Mouse (Mus musculus): ENCODE data around the gene Socs3.

Gene Socs3

DNA sequence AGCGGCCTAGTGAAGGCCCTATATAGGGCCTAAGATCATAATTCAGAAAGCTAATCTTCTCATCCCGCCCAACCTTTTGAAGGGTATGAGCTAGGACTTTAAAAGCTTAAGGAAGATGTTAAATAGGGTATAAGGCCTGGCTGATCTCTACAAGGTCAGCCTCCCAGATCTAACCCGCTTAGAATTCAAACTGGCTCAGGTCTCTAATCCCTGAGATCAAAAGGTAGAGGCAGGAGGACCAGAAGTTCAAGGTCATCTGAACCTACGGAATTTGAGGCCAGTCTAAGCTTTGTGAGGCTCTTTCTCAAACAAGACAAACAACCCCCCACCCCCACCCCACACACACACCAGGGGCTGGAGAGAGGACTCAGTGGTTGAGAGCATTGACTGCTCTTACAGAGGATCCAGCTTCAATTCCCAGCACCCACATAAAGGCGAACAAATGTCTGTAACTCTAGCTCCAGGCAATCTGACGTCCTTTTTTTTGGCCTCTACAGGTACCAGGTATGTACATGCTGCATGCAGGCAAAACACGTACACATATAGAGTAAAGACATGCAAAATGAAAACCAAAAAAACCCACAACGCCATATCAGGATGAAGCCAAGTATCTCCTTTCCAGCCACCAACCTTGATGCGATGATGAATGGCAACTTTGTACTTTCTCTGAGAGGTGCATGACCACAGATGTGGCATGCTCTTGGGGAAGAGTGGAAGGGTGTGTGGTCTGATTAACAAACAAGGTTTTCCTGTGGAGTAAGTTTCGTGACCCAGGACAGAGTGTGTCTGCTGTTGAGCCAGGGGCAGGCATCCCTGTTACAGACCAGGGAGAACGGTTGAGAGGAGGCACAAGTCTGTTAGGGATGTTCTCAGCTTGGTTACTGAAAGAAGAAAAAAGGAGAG is 3.1 kb upstream of the Socs3 start:
- no peak for DNase-seq (ENCODE audit: low read depth)

DNA sequence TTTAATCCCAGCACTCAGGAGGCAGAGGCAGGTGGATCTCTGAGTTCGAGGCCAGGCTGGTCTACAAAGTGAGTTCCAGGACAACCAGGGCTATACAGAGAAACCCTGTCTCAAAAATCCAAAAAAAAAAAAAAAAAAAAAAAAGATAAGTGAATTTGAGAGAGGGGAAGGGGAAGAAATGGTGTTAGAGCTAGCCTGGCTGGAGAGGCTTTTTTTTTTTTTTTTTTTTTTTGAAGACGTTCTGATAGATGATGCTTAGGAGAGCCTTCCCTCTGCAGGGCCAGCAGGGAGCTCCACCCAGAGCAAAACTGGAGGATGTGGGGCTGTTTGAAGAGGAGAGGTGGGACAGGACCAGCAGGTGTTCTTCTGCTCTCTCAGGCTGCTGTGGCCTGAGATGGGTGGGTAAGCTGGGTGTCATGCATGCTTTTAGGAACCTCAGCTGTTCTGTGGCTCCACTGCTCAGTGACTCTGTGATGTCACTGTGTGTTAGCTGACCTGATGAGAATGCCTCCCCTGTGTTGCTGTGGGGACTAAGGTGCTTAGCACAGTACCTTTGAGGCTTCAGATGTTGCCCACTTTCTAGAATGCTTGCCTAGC is 1.9 kb upstream of the Socs3 start:
- no peak for DNase-seq (ENCODE audit: low read depth)

DNA sequence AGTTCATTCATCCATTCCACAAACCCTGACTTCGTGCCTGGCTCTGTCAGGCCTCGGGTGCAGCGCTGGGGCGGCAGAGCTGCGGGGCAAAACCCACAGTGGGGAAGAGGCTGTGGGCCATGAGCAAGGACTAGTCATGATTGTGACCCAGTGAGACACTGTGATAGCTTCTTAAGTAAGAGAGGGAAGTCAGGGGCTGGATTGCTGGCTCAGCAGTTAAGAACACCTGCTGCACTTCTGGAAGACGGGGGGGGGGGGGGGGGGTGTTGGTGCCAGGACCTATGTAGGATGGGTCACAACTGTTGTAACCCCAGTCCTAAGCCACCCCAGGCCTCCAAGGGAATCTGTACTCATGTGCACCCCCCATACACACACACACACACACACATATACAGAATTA is 1.3 kb upstream of the Socs3 start:
- DNase-seq (ENCODE audit: low read depth) = no peak

DNA sequence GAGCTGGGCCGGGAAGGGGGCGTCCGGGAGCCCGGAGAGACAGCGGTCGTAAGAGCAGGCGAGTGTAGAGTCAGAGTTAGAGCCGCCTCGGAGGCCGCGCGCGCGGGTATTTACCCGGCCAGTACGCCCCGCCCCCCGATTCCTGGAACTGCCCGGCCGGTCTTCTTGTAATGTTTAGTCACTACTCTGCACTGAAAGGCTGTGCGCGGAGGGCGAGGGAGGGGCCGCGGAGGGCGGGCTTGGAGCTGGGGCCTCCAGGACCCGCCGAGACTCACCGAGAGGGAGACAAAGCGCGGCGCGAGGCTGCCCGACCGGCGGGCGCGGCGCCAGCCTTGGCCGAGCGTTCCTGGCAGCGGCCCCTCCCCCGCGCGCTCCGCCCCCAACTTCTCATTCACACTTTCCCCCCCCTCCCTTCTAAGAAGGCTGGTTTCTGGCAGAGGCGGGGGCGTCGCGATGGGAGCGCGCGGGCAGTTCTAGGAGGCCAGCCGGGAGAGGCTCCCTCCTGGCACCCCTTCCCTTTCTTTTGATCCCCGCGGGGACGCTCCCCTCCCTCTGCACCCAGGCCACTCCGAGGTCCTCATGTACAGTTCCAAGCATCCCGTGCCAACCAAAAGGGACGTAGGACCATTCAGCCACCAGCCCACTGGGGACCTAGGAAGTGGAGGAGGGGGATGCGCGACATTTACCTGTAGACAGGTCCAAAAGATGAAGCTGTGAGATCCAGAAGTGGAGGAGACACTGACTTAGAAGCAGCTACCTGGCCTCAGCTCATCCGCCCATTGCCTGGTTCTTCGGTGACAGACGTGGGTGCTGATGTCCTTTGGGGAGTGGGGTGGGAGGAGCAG is 525 bp downstream of the Socs3 start:
- peak; percentile 84 for DNase-seq (ENCODE audit: low read depth)

DNA sequence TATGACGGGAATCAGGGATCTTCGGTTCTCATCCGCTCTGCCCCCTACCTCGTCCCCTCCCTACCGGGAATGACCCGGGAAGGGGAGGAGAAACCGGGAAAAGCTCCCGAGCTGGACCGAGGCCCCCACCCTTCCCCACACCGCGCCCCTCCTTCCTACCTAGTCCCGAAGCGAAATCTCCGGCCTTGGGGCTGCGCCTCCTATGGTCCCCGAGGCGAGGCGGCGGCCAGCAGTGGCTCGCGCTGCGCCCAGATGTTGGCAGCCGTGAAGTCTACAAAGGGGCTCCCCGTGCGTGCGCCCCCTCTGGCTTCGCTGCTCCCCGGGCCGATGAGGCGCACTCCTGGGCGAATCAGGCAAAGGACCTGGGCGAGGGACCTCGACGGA is 1.1 kb downstream of the Socs3 start:
- DNase-seq (ENCODE audit: low read depth) = no peak

DNA sequence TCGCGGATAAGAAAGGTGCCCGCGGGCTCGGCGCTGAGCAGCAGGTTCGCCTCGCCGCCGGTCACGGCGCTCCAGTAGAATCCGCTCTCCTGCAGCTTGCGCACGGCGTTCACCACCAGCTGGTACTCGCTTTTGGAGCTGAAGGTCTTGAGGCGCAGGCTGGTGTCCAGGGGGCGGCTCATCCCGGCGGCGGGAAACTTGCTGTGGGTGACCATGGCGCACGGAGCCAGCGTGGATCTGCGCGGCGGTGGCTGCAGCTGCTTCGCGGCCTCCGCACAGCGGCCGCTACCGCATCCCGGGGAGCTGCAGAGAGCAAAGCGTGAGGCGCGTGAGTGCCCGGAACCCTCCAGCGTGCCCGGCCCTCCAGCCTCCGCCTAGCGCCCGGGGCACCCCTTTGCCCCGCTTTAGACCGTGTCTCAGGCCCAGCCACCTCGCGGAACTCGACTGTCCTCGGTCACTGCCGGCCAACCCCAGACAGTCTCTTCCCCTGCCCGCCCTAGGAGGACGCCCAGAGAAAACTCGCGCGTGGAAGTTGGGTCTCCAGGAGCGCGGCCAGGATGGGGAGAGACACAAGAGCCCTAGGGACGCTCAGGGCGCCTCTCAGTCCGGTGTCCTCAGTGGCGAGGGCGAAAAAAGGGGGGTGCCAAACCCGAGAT is 1.7 kb downstream of the Socs3 start:
- DNase-seq (ENCODE audit: low read depth) = no peak

DNA sequence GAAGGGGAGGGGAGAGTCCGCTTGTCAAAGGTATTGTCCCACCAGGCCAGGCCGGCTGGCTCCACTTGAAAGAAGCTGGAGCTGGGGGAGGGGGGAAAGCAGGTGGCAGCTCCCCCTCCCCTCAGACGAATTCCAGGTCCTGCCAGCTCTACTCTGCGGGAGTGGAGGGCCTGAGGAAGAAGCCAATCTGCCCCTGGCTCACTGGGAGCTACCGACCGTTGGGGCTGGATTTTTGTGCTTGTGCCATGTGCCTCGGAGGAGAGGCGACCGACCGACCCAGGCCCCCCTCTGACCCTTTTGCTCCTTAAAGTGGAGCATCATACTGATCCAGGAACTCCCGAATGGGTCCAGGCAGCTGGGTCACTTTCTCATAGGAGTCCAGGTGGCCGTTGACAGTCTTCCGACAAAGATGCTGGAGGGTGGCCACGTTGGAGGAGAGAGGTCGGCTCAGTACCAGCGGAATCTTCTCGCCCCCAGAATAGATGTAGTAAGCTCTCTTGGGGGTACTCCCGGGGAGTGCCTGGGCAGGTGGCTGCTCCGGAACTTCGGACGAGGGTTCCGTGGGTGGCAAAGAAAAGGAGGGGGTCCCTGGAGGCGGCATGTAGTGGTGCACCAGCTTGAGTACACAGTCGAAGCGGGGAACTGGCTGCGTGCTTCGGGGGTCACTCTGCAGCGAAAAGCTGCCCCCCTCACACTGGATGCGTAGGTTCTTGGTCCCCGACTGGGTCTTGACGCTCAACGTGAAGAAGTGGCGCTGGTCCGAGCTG is 2.4 kb downstream of the Socs3 start:
- DNase-seq (ENCODE audit: low read depth) = no peak

DNA sequence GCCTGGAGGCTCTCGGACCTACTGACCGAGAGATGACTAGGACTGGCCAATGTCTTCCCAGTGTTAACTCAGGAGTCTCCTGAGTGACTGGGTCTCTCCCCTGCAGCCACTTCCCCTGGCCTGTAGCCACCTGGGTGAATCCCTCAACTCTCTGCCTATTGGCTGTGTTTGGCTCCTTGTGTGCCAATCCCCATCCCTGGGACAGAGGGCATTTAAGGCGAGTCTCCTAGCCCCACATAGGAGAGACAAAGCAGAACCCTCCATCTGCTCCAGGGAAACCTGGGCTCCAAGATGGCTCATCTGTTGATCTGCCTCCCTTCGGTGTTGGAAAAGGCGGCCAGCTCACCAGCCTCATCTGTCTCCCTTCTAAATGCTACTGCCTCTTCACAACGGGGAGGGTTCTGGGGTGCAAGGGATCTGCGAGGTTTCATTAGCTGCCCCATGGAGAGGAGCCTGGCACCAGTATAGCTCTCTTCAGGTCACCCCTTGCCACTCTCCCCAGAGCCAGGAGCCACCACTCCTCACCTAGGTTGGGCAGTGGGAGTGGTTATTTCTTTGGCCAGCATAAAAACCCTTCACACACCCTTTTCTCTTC is 3.2 kb downstream of the Socs3 start:
- no peak for DNase-seq (ENCODE audit: low read depth)

DNA sequence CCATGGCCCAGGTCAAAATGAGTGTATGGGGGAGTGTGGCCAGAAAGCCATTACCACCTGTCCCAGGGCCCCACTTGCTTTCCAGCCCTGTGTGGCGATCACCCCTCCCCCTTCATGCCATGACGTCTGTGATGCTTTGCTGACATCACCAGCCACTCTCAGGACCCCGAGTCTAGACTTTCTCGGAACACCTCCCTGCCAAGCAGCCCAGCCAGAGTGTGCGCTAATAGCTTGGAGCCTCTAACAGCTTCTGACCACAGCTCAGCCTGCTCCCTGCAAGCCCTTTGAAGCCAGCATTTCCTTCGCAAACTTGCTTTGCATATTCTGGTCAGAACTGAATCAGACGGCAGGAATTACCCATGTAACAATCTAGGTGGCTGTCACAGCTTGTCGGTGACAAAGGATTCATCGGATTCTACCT is 4.3 kb downstream of the Socs3 start:
- DNase-seq (ENCODE audit: low read depth) = no peak

DNA sequence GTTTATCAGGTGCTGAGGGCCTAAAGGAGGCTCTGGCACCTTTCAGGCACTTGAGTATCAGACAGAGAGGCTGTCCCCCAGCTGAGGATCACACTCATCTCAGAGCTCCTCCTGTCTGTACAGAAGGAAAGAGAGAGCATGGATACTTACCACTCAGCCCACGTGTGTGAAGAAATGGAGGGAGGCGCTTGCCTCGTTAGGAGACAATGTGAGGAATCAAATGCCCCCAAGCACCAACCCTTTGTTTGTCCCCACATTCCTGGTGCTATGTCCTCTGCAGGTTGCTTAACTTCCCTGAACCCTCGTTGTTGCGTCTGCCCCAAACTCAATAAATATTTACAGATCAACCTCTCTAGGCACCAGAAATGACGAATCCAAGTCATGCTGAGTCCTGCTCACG is 4.8 kb downstream of the Socs3 start:
- DNase-seq (ENCODE audit: low read depth) = no peak

DNA sequence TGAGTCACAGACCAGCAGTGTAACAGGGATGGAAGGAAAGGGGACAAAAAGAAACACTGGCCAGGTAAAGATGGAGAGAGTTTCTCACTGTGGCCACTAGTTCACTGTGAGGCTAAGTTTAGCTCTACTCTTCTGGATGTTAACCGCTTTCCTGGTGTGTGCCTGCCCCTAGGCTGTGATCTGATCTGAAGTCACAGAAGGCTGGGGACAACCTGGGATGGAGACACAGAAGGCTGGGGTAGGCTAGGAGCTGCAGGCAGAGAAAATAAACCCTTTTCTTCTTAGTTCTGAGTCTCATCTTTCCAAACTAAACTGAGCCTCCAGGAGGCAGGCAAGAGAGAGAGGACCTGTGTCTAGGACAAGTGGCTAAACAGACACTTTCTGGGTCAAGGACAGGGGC is 5.6 kb downstream of the Socs3 start:
- DNase-seq (ENCODE audit: low read depth) = no peak

DNA sequence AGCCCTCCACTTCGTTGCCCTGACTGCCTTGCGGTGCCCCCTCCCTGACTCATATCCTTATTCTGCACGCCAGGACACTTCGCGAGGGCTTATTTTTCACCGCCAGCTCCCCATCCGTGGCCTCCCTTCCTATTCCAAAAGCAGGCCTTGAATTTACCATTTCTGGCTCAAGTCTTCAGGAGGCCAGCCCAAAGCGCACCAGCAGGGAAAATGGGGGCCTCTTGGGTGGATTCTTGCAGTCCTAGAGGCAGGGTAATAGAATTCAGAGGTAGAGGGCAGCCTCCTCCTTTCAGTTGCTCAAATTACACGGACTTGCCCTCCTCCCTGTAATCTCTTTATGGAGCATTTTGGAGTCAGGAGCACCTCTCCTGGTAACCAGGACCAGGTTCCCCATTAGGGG is 6.0 kb downstream of the Socs3 start:
- no peak for DNase-seq (ENCODE audit: low read depth)

DNA sequence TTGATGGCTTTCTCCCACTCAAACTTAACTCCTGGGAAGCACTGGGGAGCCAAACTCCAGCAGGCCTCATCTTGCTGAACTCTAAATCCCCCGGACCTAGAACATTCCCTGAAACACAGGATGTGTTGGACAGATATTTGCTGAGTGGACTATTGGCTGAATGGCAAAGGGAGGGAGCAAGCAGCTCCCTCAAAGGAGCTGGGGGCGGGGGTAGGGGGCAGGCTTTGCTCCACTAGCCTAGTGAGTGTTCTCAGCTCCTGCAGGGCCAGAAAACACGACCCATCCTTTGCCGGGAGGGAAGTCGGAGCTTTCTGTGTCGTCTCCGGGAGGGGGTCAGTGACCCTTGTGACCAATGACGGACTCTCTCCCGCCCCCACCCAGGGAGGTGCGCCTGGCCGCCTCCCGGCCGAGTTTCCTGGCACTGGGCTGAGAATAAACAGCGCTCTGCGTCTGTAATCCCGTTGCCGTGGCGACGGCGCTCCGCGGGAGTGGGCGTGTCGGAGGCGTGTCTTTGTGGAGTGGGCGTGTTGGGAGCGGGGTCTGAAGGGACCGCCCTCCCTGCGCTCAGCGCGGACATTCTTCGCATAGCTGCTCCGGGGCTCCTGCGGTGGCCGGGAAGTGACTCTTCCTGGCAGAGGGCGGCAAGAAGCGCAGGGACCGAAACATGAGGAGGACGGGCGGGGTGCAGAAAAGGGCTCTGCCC is 6.6 kb downstream of the Socs3 start:
- peak; percentile 80 for DNase-seq (ENCODE audit: low read depth)

DNA sequence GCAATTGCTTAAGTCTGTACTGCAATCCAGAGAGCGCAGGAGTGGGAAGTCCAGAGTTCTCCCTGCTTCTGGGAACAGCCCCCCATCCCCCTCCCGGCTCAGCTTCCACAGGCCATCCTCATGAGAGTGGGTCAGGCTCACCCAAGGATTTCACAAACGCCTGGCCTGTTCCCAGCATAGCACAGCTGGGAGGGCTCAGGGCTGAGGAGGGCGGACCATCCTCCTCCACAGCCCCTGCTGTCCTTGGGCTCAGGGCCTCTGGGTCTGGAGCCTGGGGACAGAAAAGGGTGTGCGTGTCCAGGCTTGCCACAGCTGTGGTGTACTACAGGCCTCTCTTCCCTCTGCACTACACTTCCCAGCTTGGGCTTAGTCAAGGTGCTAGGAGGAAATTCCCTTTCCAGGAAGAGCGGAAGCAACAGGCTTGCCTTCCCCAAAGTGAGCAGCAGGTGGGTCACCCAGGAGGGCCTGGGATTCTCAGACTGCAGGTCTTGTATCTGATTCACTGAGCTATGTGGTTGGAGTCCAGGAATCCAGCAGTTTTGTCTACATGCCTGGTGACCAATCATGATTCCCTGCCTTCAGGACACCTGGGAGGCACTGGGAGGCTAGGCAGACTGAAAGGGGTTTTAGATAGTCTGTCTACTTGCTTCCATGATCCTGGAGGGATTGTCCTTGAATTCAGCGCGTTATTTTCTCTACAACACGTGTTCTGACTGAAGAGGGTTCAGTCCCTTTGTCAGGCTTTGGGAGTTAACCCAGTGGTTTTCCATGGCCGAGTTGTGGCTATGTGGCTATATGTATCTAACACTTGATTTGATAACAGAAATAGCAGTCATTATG is 7.4 kb downstream of the Socs3 start:
- DNase-seq (ENCODE audit: low read depth) = no peak

DNA sequence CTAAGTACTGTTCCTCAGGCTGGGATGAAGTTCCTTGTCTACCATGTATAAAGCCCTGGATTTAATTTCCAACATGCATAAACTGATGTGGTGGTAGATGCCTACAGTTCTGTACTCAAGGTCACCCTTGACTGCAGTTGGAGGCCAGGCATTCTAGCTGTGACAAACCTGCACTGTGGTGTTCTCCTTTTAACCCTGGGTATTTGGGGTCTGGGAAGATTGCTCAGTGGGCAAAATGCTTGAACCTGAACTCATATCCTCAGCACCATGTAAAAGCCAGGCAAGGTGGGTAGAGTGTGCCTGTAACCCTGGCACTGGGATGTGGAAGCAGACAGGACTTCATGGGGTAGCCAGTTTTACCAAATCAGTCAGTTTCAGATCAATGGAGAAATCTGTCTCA is 9.2 kb downstream of the Socs3 start:
- DNase-seq (ENCODE audit: low read depth) = no peak

DNA sequence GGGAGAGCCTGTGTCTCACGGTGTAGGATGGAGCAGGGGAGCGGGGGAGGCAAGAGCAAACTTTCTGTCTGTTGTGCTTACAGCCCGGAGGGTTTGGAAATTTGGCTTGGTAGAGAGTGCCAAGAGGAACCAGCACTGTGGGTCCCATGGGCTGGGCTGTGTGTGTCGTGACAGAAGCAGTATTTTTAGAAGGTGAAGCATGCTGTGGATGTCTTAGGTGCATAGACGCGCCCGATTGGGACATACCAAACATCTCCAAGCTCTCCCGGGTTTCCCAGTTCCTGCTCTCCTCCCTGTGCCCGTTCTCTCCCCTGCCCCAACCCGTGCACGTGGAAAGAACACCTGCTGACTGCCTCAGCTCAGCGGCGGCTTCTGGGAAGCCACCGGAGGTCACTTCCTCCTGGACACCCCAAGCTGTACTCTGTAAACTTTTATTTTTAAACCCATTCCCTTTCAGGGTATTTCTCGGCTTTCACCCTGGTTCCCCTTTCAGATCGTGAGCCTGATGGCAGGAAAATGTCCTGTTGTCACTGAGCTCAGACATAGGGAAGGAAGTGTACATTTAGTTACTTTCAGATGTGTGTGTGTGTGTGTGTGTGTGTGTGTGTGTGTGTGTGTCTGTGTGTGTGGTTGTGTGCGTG is 10.0 kb downstream of the Socs3 start:
- DNase-seq (ENCODE audit: low read depth) = no peak

DNA sequence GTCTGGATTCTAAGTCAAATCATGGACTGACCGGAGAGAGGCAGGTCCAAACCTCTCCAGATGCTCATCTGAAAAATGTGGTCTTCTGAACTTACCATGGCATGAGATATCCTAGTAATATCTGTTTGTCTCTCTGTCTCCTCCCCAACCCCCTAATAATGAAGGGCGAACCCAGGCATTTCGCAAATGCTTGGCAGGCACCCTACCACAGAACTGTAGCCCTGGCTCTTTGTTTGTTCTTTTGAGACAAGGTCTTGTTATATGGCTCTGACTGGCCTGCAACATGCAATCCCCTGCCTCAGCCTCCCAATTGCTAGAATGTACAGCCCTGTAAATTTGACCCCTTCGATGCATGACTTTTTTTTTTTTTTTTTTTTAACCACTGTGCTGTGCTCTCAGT is 10.7 kb downstream of the Socs3 start:
- DNase-seq (ENCODE audit: low read depth) = no peak

DNA sequence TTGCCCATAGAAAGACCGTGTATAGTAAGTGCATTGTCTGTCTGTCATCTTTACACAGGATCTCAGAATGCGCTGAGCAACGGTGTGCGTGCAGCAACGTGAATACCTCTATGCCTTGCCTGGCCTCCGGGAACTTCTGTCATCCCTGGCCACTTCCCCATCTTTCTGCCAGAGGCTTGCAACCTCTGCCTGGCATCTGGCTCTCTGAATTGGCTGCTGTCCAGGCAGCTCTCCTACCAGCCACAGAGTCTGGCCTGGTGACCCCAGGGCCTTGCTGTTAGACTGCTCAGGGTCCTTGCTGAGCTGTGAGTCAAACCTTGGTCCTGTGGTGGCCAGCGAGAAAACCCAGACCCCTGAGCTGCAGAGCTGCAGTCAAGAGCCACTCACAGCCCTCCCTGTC is 11.7 kb downstream of the Socs3 start:
- DNase-seq (ENCODE audit: low read depth) = no peak

DNA sequence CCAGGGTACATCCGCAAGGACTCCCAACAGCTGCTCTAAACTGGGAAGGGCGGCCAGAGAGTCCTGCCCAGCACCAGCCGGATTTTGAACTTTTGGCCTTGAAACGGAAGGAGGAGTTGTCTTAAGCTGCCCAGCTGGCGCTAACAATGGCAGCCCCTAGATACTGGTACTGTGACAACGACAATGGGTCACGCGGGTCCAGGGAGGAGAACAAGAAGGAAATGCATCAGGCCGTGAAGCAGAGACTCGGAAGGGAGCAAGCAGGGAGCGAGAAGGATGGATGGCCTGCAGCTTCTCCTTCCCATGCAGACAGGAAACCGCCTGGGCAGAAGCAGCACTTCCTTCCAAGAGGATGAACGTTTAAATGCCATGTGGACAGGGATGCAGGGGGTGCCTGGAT is 14.2 kb downstream of the Socs3 start:
- DNase-seq (ENCODE audit: low read depth) = no peak
